Mouse (Mus musculus): ENCODE results near the gene Fam19a4. TPM values are rescaled to one million over a fixed set of nuclear protein-coding genes. Genes with fewer than 3 reads are reported as not detected.

Gene Fam19a4
- polyA plus RNA-seq, 1 experiment: not detected

- 11% methylated on average over 10 of the region's 10 CpGs for WGBS
- H3K27ac ChIP-seq (ENCODE audit: insufficient read depth, low read depth, low read length): no peak overlapping the region
- H3K4me1 ChIP-seq (ENCODE audit: control insufficient read depth, insufficient read depth, low read length): peaks cover 12% of the 10 kb centered on the region
- H3K4me3 ChIP-seq (ENCODE audit: insufficient read depth, low read depth, low read length): peak overlapping the region; percentile 2; the same call in 1 of the 2 replicates
- TF ChIP-seq POLR2A (IDR thresholded peaks at IDR 0.05; ENCODE audit: insufficient read depth, low read depth, low read length) (no peak), CTCF (IDR thresholded peaks at IDR 0.05; ENCODE audit: insufficient read depth, low read depth, low read length) (no peak)
Observed at GRCm38 (mm10) chr6:97059599-97059998, 614 bp downstream of the Fam19a4 start.

- no peaks in the 10 kb centered on the region for H3K4me1 ChIP-seq (ENCODE audit: control insufficient read depth, insufficient read depth, low read length)
- TF ChIP-seq CTCF (IDR thresholded peaks at IDR 0.05; ENCODE audit: insufficient read depth, low read depth, low read length): no peak
- no peak for TF ChIP-seq POLR2A (IDR thresholded peaks at IDR 0.05; ENCODE audit: insufficient read depth, low read depth, low read length)
- H3K27ac ChIP-seq (ENCODE audit: insufficient read depth, low read depth, low read length): no peak overlapping the region
- WGBS: 59% methylated on average over 8 of the region's 8 CpGs
- no peak overlapping the region for H3K4me3 ChIP-seq (ENCODE audit: insufficient read depth, low read depth, low read length)
Observed at GRCm38 (mm10) chr6:97052196-97052770, 7.9 kb downstream of the Fam19a4 start.

GRCm38 (mm10) chr6:97048403-97048802 lies 11.8 kb downstream of the Fam19a4 start:
- no peaks in the 10 kb centered on the region for H3K4me1 ChIP-seq (ENCODE audit: control insufficient read depth, insufficient read depth, low read length)
- 58% methylated on average over 4 of the region's 4 CpGs for WGBS
- no peak overlapping the region for H3K4me3 ChIP-seq (ENCODE audit: insufficient read depth, low read depth, low read length)
- TF ChIP-seq POLR2A (IDR thresholded peaks at IDR 0.05; ENCODE audit: insufficient read depth, low read depth, low read length): no peak
- no peak overlapping the region for H3K27ac ChIP-seq (ENCODE audit: insufficient read depth, low read depth, low read length)

GRCm38 (mm10) chr6:97046541-97046940 lies 13.7 kb downstream of the Fam19a4 start:
- TF ChIP-seq POLR2A (IDR thresholded peaks at IDR 0.05; ENCODE audit: insufficient read depth, low read depth, low read length) (no peak), CTCF (IDR thresholded peaks at IDR 0.05; ENCODE audit: insufficient read depth, low read depth, low read length) (no peak)
- Histone ChIP-seq H3K27ac (ENCODE audit: insufficient read depth, low read depth, low read length) (no peak overlapping the region), H3K4me3 (ENCODE audit: insufficient read depth, low read depth, low read length) (no peak overlapping the region), H3K4me1 (ENCODE audit: control insufficient read depth, insufficient read depth, low read length) (no peaks in the 10 kb centered on the region)
- WGBS: 95% methylated on average over 4 of the region's 4 CpGs

GRCm38 (mm10) chr6:97027110-97027677 lies 33.0 kb downstream of the Fam19a4 start:
- WGBS: 42% methylated on average over 5 of the region's 5 CpGs
- Histone ChIP-seq H3K27ac (ENCODE audit: insufficient read depth, low read depth, low read length) (no peak overlapping the region), H3K4me3 (ENCODE audit: insufficient read depth, low read depth, low read length) (no peak overlapping the region), H3K4me1 (ENCODE audit: control insufficient read depth, insufficient read depth, low read length) (no peaks in the 10 kb centered on the region)
- TF ChIP-seq CTCF (IDR thresholded peaks at IDR 0.05; ENCODE audit: insufficient read depth, low read depth, low read length): no peak
- TF ChIP-seq POLR2A (IDR thresholded peaks at IDR 0.05; ENCODE audit: insufficient read depth, low read depth, low read length): no peak

GRCm38 (mm10) chr6:97019323-97019722 lies 40.9 kb downstream of the Fam19a4 start:
- Histone ChIP-seq H3K4me1 (ENCODE audit: control insufficient read depth, insufficient read depth, low read length) (no peaks in the 10 kb centered on the region), H3K4me3 (ENCODE audit: insufficient read depth, low read depth, low read length) (no peak overlapping the region), H3K27ac (ENCODE audit: insufficient read depth, low read depth, low read length) (no peak overlapping the region)
- no peak for TF ChIP-seq CTCF (IDR thresholded peaks at IDR 0.05; ENCODE audit: insufficient read depth, low read depth, low read length)
- TF ChIP-seq POLR2A (IDR thresholded peaks at IDR 0.05; ENCODE audit: insufficient read depth, low read depth, low read length): no peak
- 62% methylated on average over 2 of the region's 2 CpGs for WGBS

- no peak overlapping the region for H3K27ac ChIP-seq (ENCODE audit: insufficient read depth, low read depth, low read length)
- 72% methylated on average over 1 of the region's 1 CpGs for WGBS
- no peaks in the 10 kb centered on the region for H3K4me1 ChIP-seq (ENCODE audit: control insufficient read depth, insufficient read depth, low read length)
- H3K4me3 ChIP-seq (ENCODE audit: insufficient read depth, low read depth, low read length): no peak overlapping the region
- TF ChIP-seq CTCF (IDR thresholded peaks at IDR 0.05; ENCODE audit: insufficient read depth, low read depth, low read length) (no peak), POLR2A (IDR thresholded peaks at IDR 0.05; ENCODE audit: insufficient read depth, low read depth, low read length) (no peak)
Observed at GRCm38 (mm10) chr6:97016711-97017110, 43.5 kb downstream of the Fam19a4 start.

- WGBS: 90% methylated on average over 3 of the region's 3 CpGs
- Histone ChIP-seq H3K4me3 (ENCODE audit: insufficient read depth, low read depth, low read length) (no peak overlapping the region), H3K27ac (ENCODE audit: insufficient read depth, low read depth, low read length) (no peak overlapping the region), H3K4me1 (ENCODE audit: control insufficient read depth, insufficient read depth, low read length) (no peaks in the 10 kb centered on the region)
- TF ChIP-seq CTCF (IDR thresholded peaks at IDR 0.05; ENCODE audit: insufficient read depth, low read depth, low read length): no peak
- TF ChIP-seq POLR2A (IDR thresholded peaks at IDR 0.05; ENCODE audit: insufficient read depth, low read depth, low read length): no peak
Observed at GRCm38 (mm10) chr6:97016018-97016417, 44.2 kb downstream of the Fam19a4 start.

GRCm38 (mm10) chr6:97006513-97007094 lies 53.6 kb downstream of the Fam19a4 start:
- Histone ChIP-seq H3K4me3 (ENCODE audit: insufficient read depth, low read depth, low read length) (no peak overlapping the region), H3K4me1 (ENCODE audit: control insufficient read depth, insufficient read depth, low read length) (no peaks in the 10 kb centered on the region), H3K27ac (ENCODE audit: insufficient read depth, low read depth, low read length) (no peak overlapping the region)
- WGBS: 41% methylated on average over 8 of the region's 8 CpGs
- no peak for TF ChIP-seq POLR2A (IDR thresholded peaks at IDR 0.05; ENCODE audit: insufficient read depth, low read depth, low read length)
- peak; percentile 73 for TF ChIP-seq CTCF (IDR thresholded peaks at IDR 0.05; ENCODE audit: insufficient read depth, low read depth, low read length)

Data from olfactory bulb, adult 2 months (tissue).